ENCODE assay signal across 21 mouse cellular contexts in genomic region chr3:75468154-75468553, GRCm38 (mm10). TPM values are rescaled to one million over a fixed set of nuclear protein-coding genes. Genes with fewer than 3 reads are reported as not detected.
"Had no signal": no experiment of that assay in that cellular context is flagged by ENCODE, and none has a peak within 500 bp of the region (broad histone marks: within the 10 kb centered on the region; RNA-seq: fewer than 3 reads in every experiment).

No protein-coding gene starts in this region.

- H3K9me3 ChIP-seq: neural tube, embryonic 13.5 days; neural tube, embryonic 15.5 days; stomach, embryonic 15.5 days had no signal

- H3K4me3 ChIP-seq: neural tube, embryonic 13.5 days; neural tube, embryonic 15.5 days; stomach, embryonic 15.5 days had no signal

- H3K27me3 ChIP-seq: neural tube, embryonic 13.5 days; neural tube, embryonic 15.5 days; stomach, embryonic 15.5 days had no signal

- H3K36me3 ChIP-seq: neural tube, embryonic 13.5 days; neural tube, embryonic 15.5 days; stomach, embryonic 15.5 days had no signal

- DNase-seq: retina, postnatal 1 day; right cerebral cortex, adult 18-20 months; right cerebral cortex, postnatal 14 days; right cerebral cortex, postnatal 25 days; right cerebral cortex, postnatal 4 days; spleen, adult 18-20 months; thymus, adult 18-20 months; thymus, adult 2 months; thymus, postnatal 14 days; thymus, postnatal 25 days; thymus, postnatal 36 days; thymus, postnatal 4 days had no signal

- H3K9ac ChIP-seq: neural tube, embryonic 13.5 days; neural tube, embryonic 15.5 days; stomach, embryonic 15.5 days had no signal

- H3K27ac ChIP-seq: neural tube, embryonic 13.5 days; neural tube, embryonic 15.5 days; stomach, embryonic 15.5 days; stomach, postnatal 0 days had no signal

- H3K4me2 ChIP-seq: neural tube, embryonic 13.5 days; neural tube, embryonic 15.5 days; stomach, embryonic 15.5 days had no signal

- H3K4me1 ChIP-seq: neural tube, embryonic 13.5 days; neural tube, embryonic 15.5 days; stomach, embryonic 15.5 days had no signal

RNA-seq across cellular contexts. Expression of gene Wdr49, which starts 13.8 kb away (rescaled TPM):
- polyA plus RNA-seq: neural tube, embryonic 13.5 days; small intestine, adult 2 months; spleen, adult 2 months; stomach, embryonic 14.5 days; stomach, embryonic 15.5 days; stomach, embryonic 16.5 days; stomach, postnatal 0 days; thymus, adult 2 months; urinary bladder, adult 2 months had no signal
